Mouse (Mus musculus): ENCODE measurements around the gene Mef2b. TPM values are rescaled to one million over a fixed set of nuclear protein-coding genes. Genes with fewer than 3 reads are reported as not detected.

Gene Mef2b
- total RNA-seq, 1 experiment from 2014 or later = not detected

GRCm38 (mm10) chr8:70129309-70129952 lies 10.1 kb upstream of the Mef2b start:
- ATAC-seq (replicated peaks in 1 of 2; ENCODE audit: insufficient read depth in 1 of 2, low FRiP score in 2 of 2, low TSS enrichment in 1 of 2, low read depth in 1 of 2, poor library complexity in 2 of 2, severe bottlenecking in 2 of 2) = no peak

- ATAC-seq (replicated peaks in 1 of 2; ENCODE audit: insufficient read depth in 1 of 2, low FRiP score in 2 of 2, low TSS enrichment in 1 of 2, low read depth in 1 of 2, poor library complexity in 2 of 2, severe bottlenecking in 2 of 2) = no peak
Measured at GRCm38 (mm10) chr8:70130066-70130465, 9.4 kb upstream of the Mef2b start.

GRCm38 (mm10) chr8:70131166-70131883 lies 8.2 kb upstream of the Mef2b start, which contains the start of gene Nr2c2ap:
TSS of gene Nr2c2ap (plus strand) at chr8:70131333.
- ATAC-seq (replicated peaks in 1 of 2; ENCODE audit: insufficient read depth in 1 of 2, low FRiP score in 2 of 2, low TSS enrichment in 1 of 2, low read depth in 1 of 2, poor library complexity in 2 of 2, severe bottlenecking in 2 of 2) = peak; percentile 91

GRCm38 (mm10) chr8:70134086-70134485 lies 5.4 kb upstream of the Mef2b start:
- ATAC-seq (replicated peaks in 1 of 2; ENCODE audit: insufficient read depth in 1 of 2, low FRiP score in 2 of 2, low TSS enrichment in 1 of 2, low read depth in 1 of 2, poor library complexity in 2 of 2, severe bottlenecking in 2 of 2) = no peak

GRCm38 (mm10) chr8:70134931-70135330 lies 4.6 kb upstream of the Mef2b start:
- no peak for ATAC-seq (replicated peaks in 1 of 2; ENCODE audit: insufficient read depth in 1 of 2, low FRiP score in 2 of 2, low TSS enrichment in 1 of 2, low read depth in 1 of 2, poor library complexity in 2 of 2, severe bottlenecking in 2 of 2)

- ATAC-seq (replicated peaks in 1 of 2; ENCODE audit: insufficient read depth in 1 of 2, low FRiP score in 2 of 2, low TSS enrichment in 1 of 2, low read depth in 1 of 2, poor library complexity in 2 of 2, severe bottlenecking in 2 of 2) = no peak
Measured at GRCm38 (mm10) chr8:70136591-70136990, 2.9 kb upstream of the Mef2b start.

- ATAC-seq (replicated peaks in 1 of 2; ENCODE audit: insufficient read depth in 1 of 2, low FRiP score in 2 of 2, low TSS enrichment in 1 of 2, low read depth in 1 of 2, poor library complexity in 2 of 2, severe bottlenecking in 2 of 2) = no peak
Measured at GRCm38 (mm10) chr8:70137890-70138289, 1.6 kb upstream of the Mef2b start.

- no peak; a peak in 1 of 4 replicates for ATAC-seq (replicated peaks in 1 of 2; ENCODE audit: insufficient read depth in 1 of 2, low FRiP score in 2 of 2, low TSS enrichment in 1 of 2, low read depth in 1 of 2, poor library complexity in 2 of 2, severe bottlenecking in 2 of 2)
Measured at GRCm38 (mm10) chr8:70139981-70140380, 470 bp downstream of the Mef2b start.

GRCm38 (mm10) chr8:70147678-70148607 lies 8.4 kb downstream of the Mef2b start:
- peak in 1 of 2 experiments; percentile 25; a peak in 1 of 4 replicates for ATAC-seq (replicated peaks in 1 of 2; ENCODE audit: insufficient read depth in 1 of 2, low FRiP score in 2 of 2, low TSS enrichment in 1 of 2, low read depth in 1 of 2, poor library complexity in 2 of 2, severe bottlenecking in 2 of 2)

- no peak for ATAC-seq (replicated peaks in 1 of 2; ENCODE audit: insufficient read depth in 1 of 2, low FRiP score in 2 of 2, low TSS enrichment in 1 of 2, low read depth in 1 of 2, poor library complexity in 2 of 2, severe bottlenecking in 2 of 2)
Measured at GRCm38 (mm10) chr8:70150158-70150557, 10.6 kb downstream of the Mef2b start.

- peak; percentile 97 for ATAC-seq (replicated peaks in 1 of 2; ENCODE audit: insufficient read depth in 1 of 2, low FRiP score in 2 of 2, low TSS enrichment in 1 of 2, low read depth in 1 of 2, poor library complexity in 2 of 2, severe bottlenecking in 2 of 2)
Measured at GRCm38 (mm10) chr8:70152537-70153257, 13.2 kb downstream of the Mef2b start.

- no peak for ATAC-seq (replicated peaks in 1 of 2; ENCODE audit: insufficient read depth in 1 of 2, low FRiP score in 2 of 2, low TSS enrichment in 1 of 2, low read depth in 1 of 2, poor library complexity in 2 of 2, severe bottlenecking in 2 of 2)
Measured at GRCm38 (mm10) chr8:70157240-70157800, 17.8 kb downstream of the Mef2b start.

GRCm38 (mm10) chr8:70158069-70158853 lies 18.8 kb downstream of the Mef2b start:
- ATAC-seq (replicated peaks in 1 of 2; ENCODE audit: insufficient read depth in 1 of 2, low FRiP score in 2 of 2, low TSS enrichment in 1 of 2, low read depth in 1 of 2, poor library complexity in 2 of 2, severe bottlenecking in 2 of 2) = peak; percentile 86 to 91

GRCm38 (mm10) chr8:70159211-70159610 lies 19.7 kb downstream of the Mef2b start:
- no peak for ATAC-seq (replicated peaks in 1 of 2; ENCODE audit: insufficient read depth in 1 of 2, low FRiP score in 2 of 2, low TSS enrichment in 1 of 2, low read depth in 1 of 2, poor library complexity in 2 of 2, severe bottlenecking in 2 of 2)

GRCm38 (mm10) chr8:70160015-70160414 lies 20.5 kb downstream of the Mef2b start:
- ATAC-seq (replicated peaks in 1 of 2; ENCODE audit: insufficient read depth in 1 of 2, low FRiP score in 2 of 2, low TSS enrichment in 1 of 2, low read depth in 1 of 2, poor library complexity in 2 of 2, severe bottlenecking in 2 of 2) = no peak

GRCm38 (mm10) chr8:70163316-70163715 lies 23.8 kb downstream of the Mef2b start:
- ATAC-seq (replicated peaks in 1 of 2; ENCODE audit: insufficient read depth in 1 of 2, low FRiP score in 2 of 2, low TSS enrichment in 1 of 2, low read depth in 1 of 2, poor library complexity in 2 of 2, severe bottlenecking in 2 of 2) = no peak
